Mouse (Mus musculus) lung, postnatal 0 days (tissue): ENCODE data around the gene Bicdl1.

Experiments used
- CTCF ChIP-seq: IDR thresholded peaks from 2 replicates; pipeline ENCODE4 v1.5.1; 2016; ENCODE audit warnings: antibody characterized with exemption, mild to moderate bottlenecking
- EP300 ChIP-seq: IDR thresholded peaks from 2 replicates; pipeline ENCODE4 v1.6.1; 2016; ENCODE audit warnings: antibody characterized with exemption, mild to moderate bottlenecking, control low read depth

- no peak for TF ChIP-seq CTCF
- no peak for TF ChIP-seq EP300
These were observed 61.4 kb downstream of the Bicdl1 start for GRCm38 (mm10) chr5:115669974-115670373.
